Mouse (Mus musculus) urinary bladder, adult 18-20 months (tissue): ENCODE data around the gene Pmf1.
"Not testable (repeated sequence)": the region's sequence is repeated elsewhere in the genome, so short reads cannot be mapped to it uniquely, and the experiment has no call there.

Source experiments
- DNase-seq, 2 experiments: peaks; one replicate each; pipeline ENCODE4 v3.0.0; 2022; ENCODE audit warnings: low spot score in 2 of 2, mixed read lengths in 2 of 2

Gene Pmf1

DNA sequence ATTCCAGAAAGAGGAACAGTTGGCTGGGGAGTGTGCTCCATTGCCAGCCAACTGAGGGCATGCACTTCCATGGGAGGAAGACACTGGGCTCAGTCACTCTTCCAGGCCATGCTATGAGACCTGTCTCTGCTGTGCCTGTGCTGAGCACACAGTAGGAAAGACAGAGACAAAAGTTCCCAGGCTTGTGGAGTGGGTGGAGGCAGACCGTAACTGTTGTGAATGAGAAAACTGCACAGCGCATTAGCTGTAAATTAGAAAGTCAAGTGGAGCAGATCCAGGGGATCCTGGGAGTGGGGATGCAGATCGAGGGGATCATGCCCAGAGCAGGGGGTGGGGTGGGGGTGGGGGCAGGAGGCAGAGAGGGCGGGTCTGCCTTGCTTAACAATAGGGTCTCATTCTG lies 29.5 kb upstream of the Pmf1 start:
- no peak for DNase-seq

DNA sequence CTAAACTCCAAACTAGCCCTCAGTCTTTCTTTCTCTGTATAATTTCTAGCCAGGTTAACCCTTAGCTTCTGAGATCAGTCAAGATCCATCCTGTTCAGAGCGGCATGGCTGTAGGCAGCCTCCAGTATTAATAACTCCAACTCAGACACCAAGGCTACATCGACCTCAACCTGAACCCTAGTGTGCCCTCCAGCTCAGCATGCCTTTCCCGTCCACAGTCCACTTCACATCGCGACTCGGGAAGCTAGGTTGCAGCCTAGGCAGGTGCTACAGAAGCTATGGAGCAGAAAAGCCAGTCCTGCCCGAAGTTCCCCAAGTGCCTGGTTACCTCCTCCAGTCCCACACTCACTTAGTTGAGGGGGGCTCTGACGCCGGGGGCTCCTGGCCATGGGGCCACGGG lies 27.3 kb upstream of the Pmf1 start:
- no peak for DNase-seq

DNA sequence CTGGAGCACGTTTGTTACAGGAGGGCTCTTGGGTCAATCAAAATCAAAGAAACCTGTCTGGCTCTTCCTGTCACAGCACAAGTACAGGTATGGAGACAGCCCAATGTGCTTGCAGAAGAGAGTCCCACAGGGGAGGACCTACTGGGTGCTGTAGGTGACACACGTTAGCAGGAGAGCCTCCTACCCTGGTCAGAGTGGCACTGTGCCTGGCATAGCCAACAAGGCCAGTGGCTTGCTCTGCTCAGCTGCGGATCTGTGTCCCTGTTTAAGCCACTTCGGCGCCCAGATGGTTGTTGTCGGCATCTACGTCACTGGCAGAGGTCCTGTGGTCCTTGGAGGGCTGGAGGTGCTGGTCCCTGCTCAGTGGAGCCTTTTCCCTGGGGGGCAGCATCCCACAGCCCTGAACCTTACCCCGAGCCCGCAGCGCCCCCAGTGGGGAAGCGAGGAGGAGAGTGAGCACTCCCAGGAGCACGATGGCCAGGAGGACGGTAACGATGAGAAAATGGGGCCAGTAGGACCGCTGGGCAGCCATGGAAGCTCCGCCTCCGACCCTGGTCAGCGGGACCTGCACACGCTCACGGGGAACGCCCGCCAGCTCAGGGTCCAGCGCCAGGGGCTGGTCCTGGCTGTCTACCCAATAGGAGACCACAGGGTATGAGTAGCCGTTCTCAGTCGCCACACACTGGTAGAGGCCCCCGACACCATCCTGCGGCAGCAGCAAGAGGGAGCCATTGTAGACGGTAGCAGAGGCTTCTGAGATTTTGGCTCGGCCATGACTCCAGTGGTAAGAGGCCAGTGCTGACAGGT lies 26.5 kb upstream of the Pmf1 start:
- DNase-seq, result no peak

DNA sequence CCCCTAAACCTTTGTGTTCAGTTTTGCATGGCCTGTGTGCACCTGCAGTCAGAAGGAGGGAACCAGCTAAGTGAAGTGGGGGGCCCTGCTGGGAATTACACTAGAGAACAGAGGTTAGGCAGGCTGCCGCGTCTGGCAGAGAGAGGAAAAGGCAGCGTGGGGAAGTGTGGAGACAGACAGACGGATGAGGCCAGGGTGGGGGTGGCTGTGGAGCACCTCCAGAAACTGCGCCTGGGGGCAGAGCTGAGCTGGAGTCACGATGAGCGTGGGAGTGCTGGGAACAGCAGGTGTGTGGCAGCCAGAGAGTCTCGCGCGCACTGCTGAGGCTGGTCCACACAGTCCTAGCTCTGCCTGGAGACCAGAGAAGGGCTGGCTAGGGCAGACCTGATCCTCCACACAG lies 25.4 kb upstream of the Pmf1 start:
- no peak for DNase-seq

DNA sequence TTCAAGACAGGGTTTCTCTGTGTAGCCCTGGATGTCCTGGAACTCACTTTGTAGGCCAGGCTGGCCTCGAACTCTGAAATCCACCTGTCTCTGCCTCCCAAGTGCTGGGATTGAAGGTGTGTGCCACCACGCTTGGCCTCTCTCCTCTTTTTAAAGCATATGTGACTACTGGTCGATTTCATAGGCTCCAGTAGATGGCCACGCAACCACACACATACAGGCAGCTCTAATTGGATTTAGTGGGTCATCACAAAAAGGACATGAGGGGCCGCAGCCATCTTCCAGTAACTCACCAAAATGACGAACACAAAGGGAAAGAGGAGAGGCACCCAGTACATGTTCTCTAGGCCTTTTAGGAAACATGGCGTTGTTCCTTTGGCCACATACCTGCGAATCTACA lies 18.5 kb upstream of the Pmf1 start:
- not testable (repeated sequence) for DNase-seq

DNA sequence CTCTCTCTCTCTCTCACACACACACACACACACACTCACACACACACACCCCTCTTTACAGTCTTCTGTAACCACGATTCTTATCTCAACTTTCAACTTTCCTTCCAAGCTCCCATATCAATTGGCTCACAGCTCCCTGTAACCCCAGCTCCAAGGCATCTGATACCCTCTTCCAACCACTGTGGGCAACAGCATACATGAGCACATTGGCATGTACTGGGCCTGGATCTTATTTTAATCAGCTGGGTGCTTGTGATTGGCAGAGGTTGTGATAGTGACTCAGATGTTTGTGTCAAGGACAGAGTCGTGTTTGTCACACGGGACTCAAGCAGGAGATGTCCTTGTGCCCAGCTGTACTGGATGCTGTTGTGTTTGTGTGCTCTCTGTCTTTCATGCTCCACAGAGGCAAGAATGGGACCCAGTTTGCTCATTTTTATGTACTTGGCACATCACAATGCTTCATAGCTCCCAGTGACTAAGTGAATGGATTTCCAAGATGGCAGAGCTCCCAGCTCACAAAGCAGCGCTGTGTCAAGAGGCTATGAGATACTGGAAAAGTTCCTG lies 17.3 kb upstream of the Pmf1 start:
- no peak for DNase-seq

DNA sequence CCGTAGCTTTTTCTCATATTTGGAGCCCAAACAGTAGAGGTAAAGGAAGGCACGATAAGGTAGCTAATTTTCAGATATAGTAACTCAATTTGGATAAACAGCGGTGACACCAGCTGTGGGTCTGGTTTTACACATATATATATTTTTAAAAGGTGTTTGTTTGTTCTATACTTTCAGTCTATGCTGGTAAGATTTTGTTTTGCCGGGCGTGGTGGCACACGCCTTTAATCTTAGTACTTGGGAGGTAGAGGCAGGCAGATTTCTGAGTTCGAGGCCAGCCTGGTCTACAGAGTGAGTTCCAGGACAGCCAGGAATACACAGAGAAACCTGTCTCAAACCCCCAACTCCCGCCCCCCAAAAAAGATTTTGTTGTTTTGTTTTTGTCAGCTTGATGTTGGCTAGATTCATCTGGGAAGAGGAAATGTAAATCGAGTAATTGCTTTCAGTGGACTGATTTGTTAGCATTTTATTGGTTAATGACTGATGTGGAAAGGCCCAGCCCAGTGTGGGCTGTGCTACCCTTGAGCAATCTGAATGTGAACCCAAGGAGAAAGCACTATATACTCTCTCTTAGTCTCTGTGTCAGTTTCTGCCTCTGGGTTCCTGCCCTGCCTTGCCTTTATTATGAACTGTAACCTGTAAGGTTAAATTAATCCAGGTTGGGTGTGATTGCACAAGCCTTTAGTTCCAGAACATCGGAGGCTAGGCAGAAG lies 15.7 kb upstream of the Pmf1 start:
- DNase-seq, result no peak

DNA sequence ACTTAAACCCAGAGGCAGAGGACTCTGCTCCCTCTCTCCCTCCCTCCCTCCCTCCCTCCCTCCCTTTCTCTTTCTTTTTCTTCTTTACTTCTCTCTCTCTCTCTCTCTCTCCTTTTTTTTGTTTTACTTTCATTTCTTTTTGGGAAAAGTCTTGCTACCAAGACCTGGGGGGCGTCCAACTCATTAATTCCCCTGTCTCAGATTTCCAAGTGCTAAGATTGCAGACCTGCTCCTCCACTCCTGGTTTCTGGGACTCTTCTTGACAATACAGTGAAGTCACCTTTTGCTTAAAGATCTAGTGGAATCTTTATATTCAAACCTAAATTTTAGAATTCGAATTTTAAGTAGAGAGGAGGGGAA lies 15.2 kb upstream of the Pmf1 start:
- DNase-seq, result no peak

DNA sequence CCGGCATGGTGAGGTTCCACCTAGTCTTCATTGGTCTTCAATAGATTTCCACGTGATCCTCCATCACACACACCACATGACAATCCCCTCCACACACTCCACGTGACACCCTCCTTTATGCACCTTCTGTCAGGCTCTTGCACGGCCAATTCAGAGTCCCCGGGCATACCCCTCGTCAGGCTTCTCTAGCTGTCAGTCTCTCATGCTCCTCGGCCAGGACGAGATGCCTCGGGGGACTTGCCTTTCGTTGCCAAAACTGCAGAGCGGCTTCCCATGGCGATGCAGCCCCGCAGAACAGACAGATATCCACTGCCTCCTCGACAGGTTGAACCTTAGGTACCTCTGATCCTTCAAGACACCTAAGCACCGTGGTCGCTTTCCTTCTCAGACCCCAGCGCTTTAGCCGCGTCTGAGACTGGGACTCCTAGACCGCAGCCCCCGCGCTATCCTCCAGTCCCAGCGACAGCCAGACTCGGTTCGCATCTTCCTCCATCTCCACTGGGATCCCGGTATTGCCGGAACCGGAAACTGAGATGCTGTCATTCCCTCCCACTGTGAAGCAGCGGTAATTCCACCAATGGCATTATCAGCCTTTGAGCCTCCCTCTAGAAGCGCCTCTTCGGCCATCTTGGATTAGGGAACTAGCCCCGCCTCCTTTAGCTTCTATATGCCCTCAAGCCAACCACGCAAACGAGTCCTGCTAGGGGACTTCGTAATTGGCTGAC lies 14.6 kb upstream of the Pmf1 start, which contains the start of gene Slc25a44:
Gene Slc25a44 (minus strand): TSS at position 535 of the 725 bp plus-strand sequence.
- DNase-seq, result peak; percentile 93 to 96

DNA sequence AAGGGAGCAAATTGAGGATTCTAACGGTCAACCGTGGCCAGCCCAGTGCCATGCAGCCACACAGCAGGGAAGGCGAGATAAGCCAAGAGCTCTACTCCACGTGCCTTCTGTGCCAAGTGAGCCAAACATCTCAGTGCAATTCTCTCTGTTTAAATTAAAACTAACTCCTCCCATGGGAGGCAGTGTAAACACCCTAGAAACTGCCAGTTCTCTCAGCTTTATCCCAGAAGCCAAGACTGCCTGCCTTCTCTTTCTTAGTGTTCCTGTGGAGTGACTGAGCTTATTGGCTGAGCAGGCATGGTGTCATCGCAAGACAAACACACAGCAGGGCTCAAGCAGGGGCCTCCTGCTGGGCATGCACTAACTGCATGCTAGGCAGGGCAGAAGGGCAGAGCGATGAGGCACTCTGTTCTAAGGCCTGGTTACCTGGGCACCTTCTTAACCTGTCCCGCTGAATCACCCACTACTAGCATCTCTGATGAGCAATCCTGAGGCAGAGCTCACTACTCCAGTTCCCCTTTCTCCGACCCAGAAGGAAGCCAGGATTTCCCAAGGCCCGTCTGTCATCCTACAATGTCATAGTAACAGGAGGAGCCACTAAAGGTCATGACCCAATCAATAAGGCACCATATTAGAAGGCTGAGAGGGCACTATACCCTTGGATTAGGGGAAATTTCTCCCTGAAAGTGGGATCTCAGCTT lies 12.0 kb upstream of the Pmf1 start:
- DNase-seq, result no peak

DNA sequence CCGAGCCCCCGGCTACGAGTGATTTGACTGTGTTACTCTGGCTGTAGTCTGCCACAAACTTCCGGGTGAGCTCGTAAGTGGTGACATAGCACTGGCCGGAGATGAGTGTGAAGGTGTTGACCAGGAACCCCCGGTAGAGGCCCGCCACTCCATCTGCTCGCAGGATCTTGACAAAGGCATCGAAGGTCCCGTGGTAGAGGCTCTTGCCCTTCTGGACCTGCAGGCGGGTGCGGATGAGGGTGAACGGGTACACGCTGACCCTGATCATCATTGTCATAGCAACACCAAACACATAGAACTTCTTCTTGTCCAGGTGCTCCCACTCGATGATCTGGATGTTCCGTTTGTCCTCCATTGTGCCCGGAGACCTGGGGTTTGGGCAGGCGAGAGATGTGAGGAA lies 10.6 kb upstream of the Pmf1 start:
- no peak for DNase-seq

DNA sequence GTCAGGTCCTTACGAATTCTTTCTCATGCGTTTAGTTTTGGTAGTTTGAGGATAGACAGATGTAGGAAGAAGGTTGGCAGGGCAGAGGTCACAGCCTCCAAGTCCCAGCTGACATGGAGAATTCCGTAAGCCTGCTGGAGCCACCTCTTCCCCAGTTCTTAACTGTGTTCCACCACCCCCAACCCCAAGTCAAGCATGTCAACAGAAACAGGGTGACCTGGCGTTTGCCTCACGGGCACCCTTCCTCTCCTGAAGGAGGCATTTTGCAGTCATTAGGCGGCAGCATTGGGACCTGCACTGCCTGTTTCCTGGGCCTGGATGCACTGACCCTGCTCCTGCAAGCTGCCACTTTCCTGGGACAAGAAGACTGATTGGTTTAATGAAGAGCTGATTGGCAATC lies 7.9 kb upstream of the Pmf1 start:
- no peak for DNase-seq

DNA sequence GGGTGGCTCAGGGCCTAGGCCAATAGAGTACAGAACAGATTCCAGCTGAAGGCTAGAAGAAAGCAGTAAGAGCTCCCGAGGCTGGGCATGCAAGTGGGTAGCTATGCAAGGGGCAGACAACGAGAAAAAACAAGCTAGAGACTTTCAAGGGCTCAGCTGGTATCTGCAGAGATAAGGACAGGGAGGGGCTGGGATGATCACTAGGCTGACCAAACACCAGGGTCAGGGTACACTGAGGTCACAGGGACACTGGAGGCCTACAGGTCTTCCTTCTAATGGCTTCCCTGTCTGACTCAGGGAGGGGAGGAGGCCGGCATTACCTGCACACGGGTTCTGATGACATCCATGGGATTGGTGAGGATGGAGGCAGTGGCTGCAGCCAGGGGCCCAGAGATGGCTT lies 5.5 kb upstream of the Pmf1 start:
- DNase-seq, result no peak

DNA sequence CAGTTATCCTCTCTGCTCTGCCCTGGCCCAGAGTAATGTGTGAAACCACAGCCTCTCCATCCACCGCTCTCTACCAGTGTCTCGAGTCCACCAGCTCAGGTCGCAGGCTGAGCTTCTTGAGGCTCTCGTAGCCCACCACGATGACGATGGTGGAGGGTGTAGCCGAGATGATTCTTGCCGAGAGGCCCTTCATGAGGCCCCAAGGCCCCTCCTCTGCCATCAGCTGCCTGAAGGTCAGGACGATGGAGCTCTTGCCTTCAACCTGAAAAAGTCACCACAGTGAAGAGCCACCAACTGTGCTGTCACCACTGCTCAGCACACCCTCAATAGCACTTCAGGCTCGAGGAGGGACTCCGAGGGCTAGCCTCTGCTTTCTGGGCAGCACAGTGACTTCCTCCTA lies 2.5 kb upstream of the Pmf1 start:
- DNase-seq, result no peak

DNA sequence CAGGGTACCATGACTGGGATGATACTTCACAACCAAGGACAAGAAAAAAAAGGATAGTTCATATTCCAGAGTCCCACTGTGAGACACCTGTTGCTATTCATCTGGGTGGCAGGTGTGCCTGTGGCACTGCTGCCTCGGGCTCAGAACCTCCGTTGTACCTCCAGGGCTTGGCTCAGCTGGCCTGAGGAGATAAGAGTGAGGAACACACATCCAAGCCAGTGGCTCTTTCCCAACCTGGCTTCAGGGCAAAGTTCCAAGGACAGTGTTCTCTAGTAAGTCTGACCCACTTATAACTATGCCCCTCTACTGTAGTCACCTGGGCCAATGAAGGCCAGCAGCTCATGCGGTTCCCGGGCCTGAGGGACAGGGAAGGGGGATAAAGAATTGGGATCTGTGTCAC lies 1.6 kb upstream of the Pmf1 start:
- DNase-seq, result no peak

DNA sequence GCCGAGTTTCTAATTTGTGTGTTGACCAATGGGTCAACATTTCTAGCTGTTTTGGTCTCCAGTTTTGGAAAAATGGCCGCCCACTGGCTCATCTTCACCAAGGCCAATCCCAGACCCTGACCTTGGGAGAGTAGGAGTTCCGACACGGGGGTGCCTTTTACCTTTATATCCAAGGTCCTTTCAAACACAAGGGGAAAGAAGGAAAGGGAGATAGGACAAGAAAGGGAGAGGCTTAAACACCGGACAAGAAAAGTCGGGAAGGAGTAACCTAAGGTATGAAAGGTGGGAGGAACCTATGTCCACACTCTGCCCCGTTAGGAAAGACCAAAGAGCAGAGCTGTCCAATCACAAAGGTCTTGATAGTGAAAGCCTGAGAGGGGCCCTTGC lies 507 bp upstream of the Pmf1 start:
- no peak for DNase-seq

DNA sequence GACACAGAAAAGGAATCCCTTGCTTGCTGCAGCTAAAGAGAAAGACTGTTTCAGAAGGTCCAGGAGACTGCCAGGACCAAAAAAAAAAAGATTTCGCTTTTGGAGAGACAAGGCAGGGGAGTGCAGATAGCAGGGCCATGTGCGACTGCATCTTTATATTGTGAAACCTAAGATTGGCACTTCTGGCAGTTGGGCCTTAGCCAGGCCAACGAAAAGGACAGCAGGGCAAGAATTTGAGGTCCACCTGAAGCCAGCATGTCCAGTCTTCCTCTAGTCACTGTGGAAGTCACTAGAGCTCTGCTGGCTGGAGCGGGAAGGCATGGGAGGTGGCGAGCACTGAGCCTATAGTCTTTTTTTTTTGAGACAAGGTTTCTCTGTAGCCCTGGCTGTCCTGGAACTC lies 1.2 kb downstream of the Pmf1 start:
- DNase-seq, result no peak

DNA sequence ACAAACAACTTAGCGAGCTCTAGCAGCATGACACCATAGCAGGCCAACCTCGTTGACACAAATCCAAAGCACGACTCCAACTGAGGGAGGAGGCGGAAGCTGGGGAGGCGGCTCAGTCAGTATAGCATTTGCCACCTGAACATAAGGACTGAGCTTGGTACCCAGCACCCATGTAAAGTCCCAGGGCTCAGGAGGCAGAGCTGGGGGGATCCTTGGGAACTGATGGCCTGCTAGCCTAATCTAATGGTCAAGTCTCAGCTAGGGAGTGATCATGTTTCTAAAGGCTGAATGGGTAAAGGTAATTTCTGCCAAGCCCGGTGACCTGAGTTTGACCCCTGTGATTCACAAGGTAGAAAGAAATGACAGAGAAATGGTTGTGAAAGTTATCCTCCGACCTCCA lies 2.6 kb downstream of the Pmf1 start:
- no peak for DNase-seq

DNA sequence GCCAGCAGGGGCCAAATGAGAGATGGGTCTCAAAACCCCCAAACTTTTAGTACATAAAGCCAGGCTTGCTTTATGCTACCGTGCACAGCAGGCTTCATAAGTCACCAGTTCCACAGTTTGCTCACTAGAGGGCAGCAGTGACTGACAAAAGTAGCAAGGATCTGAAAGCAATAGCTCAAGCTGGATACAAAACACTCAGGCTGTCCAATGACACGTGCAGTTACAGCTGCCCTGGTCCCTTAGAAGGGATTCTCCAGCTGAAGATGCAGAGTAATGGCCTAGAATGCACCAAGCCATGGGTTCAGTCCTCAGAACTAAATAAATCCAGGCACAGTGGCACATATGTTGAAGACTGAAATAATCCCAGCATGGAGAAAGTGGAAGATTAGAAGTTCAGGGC lies 3.0 kb downstream of the Pmf1 start:
- peak; percentile 25 to 39 for DNase-seq

DNA sequence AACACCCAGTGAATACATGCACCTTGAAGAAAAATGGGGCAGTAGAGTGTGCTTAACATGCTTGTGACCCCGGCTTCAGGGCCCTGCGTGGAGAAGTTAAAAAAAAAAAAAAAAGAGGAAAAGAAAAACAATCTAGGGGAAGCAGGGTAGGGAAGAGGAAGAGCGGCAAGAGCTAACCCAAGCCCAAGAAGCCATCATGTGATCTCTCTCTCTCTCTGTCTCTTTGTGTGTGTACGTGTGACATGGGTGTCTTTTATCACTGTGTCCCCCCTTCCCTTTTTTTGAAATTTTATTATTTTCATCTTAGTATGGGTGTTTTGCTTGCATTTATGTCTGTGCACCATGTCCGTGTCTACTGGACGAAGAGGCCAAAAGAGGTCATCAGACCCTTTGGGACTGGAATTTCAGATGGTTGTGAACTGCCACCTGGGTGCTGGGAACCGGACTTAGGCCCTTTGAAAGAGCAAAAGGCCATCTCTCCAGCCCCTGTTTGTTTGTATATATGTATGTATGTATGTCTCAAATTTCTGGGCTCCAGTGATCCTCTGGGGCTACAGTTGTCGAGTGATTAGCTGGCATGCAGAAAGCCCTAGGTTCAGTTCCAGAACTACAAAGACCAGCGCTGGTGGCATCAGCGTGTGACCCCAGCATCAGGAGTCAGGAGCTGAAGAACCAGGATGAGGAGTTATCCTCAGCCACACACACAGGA lies 6.5 kb downstream of the Pmf1 start:
- no peak for DNase-seq

DNA sequence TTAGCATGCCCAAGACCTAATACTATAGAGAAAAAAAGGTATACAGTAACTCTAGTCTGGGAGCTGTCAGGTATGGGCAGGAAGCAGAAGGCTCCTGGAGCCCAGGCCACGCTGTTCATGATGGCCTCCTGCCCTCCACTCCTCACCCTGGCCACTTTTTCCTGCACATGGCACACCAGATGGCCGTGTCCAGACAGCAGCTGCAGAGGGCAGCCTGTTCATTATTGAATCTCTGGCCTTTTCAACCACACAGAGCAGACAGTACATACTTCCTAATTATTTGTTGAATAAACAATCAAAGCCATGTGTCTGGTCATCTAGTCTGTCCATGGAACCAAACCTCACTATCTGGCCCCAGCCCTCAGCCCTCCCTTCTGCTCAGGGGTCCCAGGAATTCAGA lies 11.5 kb downstream of the Pmf1 start:
- DNase-seq, result no peak
